Mouse (Mus musculus): ENCODE measurements around the gene Nrap. TPM values are rescaled to one million over a fixed set of nuclear protein-coding genes. Genes with fewer than 3 reads are reported as not detected.

Gene Nrap
- polyA plus RNA-seq (2014; fragmentation: Illumina TruSeq; extraction: RNeasy Lipid Tissue Mini Kit (QIAGEN cat#74804)): 0.14 TPM

DNA sequence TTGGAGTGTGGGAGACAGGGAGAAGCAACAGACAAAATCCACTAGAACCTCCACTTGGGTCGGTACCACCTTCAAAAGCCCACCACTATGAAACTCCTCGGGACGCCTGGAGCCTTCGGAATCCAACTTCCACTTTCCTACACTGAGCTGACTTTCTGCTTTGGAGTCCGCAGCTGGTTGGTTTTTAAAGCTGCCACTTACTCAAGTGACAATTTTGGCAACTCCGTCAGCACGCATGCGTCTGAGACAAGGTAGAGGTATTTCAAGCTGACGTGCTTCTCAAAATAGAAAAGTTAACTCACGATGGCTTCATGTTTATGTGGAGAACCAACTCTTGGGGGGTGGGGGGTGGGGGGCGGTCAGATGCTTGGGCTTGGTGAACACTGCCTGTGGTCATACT, at the start of gene Nrap:
Gene Nrap, minus strand, starts transcription at position 159 of the 400 bp plus-strand sequence.

GRCm38 (mm10) chr19:56396669-56397621, 7.1 kb upstream of the Nrap start, which contains the start of gene Casp7:
TSS of gene Casp7 (plus strand) at chr19:56397129.

DNA sequence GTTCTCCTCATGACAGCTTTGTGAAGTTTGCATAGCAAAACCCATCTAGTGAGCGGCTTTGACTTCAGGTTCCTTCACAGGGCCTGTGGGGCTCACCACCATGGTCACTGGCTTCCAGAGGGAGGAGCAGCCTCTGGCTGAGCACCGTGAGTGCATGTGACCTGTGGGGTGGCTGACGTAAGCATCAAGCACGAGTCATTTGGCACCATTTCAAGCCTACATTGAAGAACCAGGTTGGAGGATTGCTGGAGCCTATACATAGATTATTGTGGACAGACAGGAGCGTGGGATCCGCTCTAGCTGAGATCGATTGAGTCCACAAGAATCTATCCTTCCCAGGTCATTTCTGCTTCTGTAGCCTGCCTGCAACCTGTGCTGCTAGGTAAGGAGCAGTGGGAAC, 103.0 kb downstream of the Nrap start, which contains the start of gene Habp2:
Gene Habp2, plus strand, starts transcription at position 272 of the 400 bp plus-strand sequence.

Other genes with a start within 250 kb of the Nrap start
- gene Habp2, start 102.9 kb downstream of the Nrap start, polyA plus RNA-seq (2014; fragmentation: Illumina TruSeq; extraction: RNeasy Lipid Tissue Mini Kit (QIAGEN cat#74804)): not detected
- 20.8 TPM for gene Casp7, start 7.1 kb upstream of the Nrap start, polyA plus RNA-seq (2014; fragmentation: Illumina TruSeq; extraction: RNeasy Lipid Tissue Mini Kit (QIAGEN cat#74804))
- gene Plekhs1, start 71.6 kb upstream of the Nrap start, polyA plus RNA-seq (2014; fragmentation: Illumina TruSeq; extraction: RNeasy Lipid Tissue Mini Kit (QIAGEN cat#74804)): 8.5 TPM
- 81.4 TPM for gene Dclre1a, start 158.2 kb upstream of the Nrap start, polyA plus RNA-seq (2014; fragmentation: Illumina TruSeq; extraction: RNeasy Lipid Tissue Mini Kit (QIAGEN cat#74804))
- gene Nhlrc2, start 158.2 kb upstream of the Nrap start, polyA plus RNA-seq (2014; fragmentation: Illumina TruSeq; extraction: RNeasy Lipid Tissue Mini Kit (QIAGEN cat#74804)): 24.3 TPM